In genomic region chr10:3852733-3853132, GRCm38 (mm10) we compare ENCODE assay signal across 18 mouse cellular contexts.
DNase-seq lines count a peak whose midpoint lies in the region; ATAC-seq lines count a peak whose summit lies in the region.
"Had no signal": no experiment of that assay in that cellular context is flagged by ENCODE, and none has a peak within 500 bp of the region (broad histone marks: within the 10 kb centered on the region; RNA-seq: fewer than 3 reads in every experiment).

No protein-coding gene starts in this region.

- WGBS in intestine, embryonic 14.5 days: 80% methylated on average over 3 of the region's 3 CpGs
- 77% methylated on average over 3 of the region's 3 CpGs for WGBS in intestine, embryonic 16.5 days
- 72% methylated on average over 3 of the region's 3 CpGs for WGBS in midbrain, embryonic 10.5 days
- WGBS in midbrain, embryonic 16.5 days: 65% methylated on average over 3 of the region's 3 CpGs
- WGBS in embryonic facial prominence, embryonic 13.5 days: 92% methylated on average over 3 of the region's 3 CpGs
- WGBS in limb, embryonic 15.5 days: 92% methylated on average over 3 of the region's 3 CpGs

- no peak overlapping the region for H3K27ac ChIP-seq in intestine, embryonic 14.5 days (ENCODE audit: low read depth)
- H3K27ac ChIP-seq in intestine, embryonic 16.5 days (ENCODE audit: low read length): no peak overlapping the region
- peak overlapping the region; percentile 76; the same call in 1 of the 2 replicates for H3K27ac ChIP-seq in midbrain, embryonic 10.5 days (replicated peaks)
- H3K27ac ChIP-seq in midbrain, embryonic 16.5 days (ENCODE audit: low read length): no peak overlapping the region
- H3K27ac ChIP-seq in embryonic facial prominence, embryonic 13.5 days: peak overlapping the region; percentile 80
- H3K27ac ChIP-seq in limb, embryonic 15.5 days: 0 out of 2 replicates have a peak overlapping the region, but pooled peaks have one; percentile 28
- H3K27ac ChIP-seq: forebrain, embryonic 12.5 days; liver, embryonic 12.5 days had no signal

- H3K36me3 ChIP-seq in intestine, embryonic 14.5 days (ENCODE audit: control insufficient read depth, insufficient read depth, low read length): 0 out of 2 replicates have a peak, but pooled peaks cover 2% of the 10 kb centered on the region
- H3K36me3 ChIP-seq in intestine, embryonic 16.5 days (ENCODE audit: control insufficient read depth, insufficient read depth, low read length): no peaks in the 10 kb centered on the region
- peaks cover 6% of the 10 kb centered on the region for H3K36me3 ChIP-seq in midbrain, embryonic 10.5 days
- H3K36me3 ChIP-seq in midbrain, embryonic 16.5 days (ENCODE audit: control insufficient read depth, insufficient read depth, low read length): no peaks in the 10 kb centered on the region
- no peaks in the 10 kb centered on the region for H3K36me3 ChIP-seq in embryonic facial prominence, embryonic 13.5 days
- H3K36me3 ChIP-seq in limb, embryonic 15.5 days: no peaks in the 10 kb centered on the region; the same call in 1 of the 2 replicates
- H3K36me3 ChIP-seq: forebrain, embryonic 12.5 days; heart, embryonic 15.5 days; liver, embryonic 12.5 days had no signal

- peaks cover 10% of the 10 kb centered on the region; the same call in 1 of the 2 replicates for H3K4me1 ChIP-seq in intestine, embryonic 14.5 days (replicated peaks; ENCODE audit: control insufficient read depth, insufficient read depth, low read length)
- no peaks in the 10 kb centered on the region for H3K4me1 ChIP-seq in intestine, embryonic 16.5 days (ENCODE audit: control insufficient read depth, insufficient read depth, low read length)
- peaks cover 40% of the 10 kb centered on the region for H3K4me1 ChIP-seq in midbrain, embryonic 10.5 days
- H3K4me1 ChIP-seq in midbrain, embryonic 16.5 days (ENCODE audit: control insufficient read depth, insufficient read depth, low read length): no peaks in the 10 kb centered on the region; the same call in 1 of the 2 replicates
- H3K4me1 ChIP-seq in embryonic facial prominence, embryonic 13.5 days: peaks cover 26% of the 10 kb centered on the region
- H3K4me1 ChIP-seq in limb, embryonic 15.5 days: peaks cover 4% of the 10 kb centered on the region

- H3K4me2 ChIP-seq in intestine, embryonic 14.5 days (ENCODE audit: low read length): no peak overlapping the region
- no peak overlapping the region for H3K4me2 ChIP-seq in intestine, embryonic 16.5 days (ENCODE audit: low read depth, low read length)
- H3K4me2 ChIP-seq in midbrain, embryonic 16.5 days (ENCODE audit: low read length): no peak overlapping the region
- no peak overlapping the region for H3K4me2 ChIP-seq in embryonic facial prominence, embryonic 13.5 days
- no peak overlapping the region for H3K4me2 ChIP-seq in limb, embryonic 15.5 days
- H3K4me2 ChIP-seq: forebrain, embryonic 12.5 days; heart, embryonic 15.5 days; liver, embryonic 12.5 days; lung, embryonic 14.5 days had no signal

- ATAC-seq in intestine, embryonic 14.5 days (replicated peaks; ENCODE audit: low FRiP score, low TSS enrichment, low read depth): 0 out of 2 replicates have a peak, but pooled peaks have one; percentile 40
- no peak; the same call in 1 of the 2 replicates for ATAC-seq in intestine, embryonic 16.5 days
- ATAC-seq in midbrain, embryonic 16.5 days: no peak
- ATAC-seq in embryonic facial prominence, embryonic 13.5 days (ENCODE audit: insufficient number of reproducible peaks, insufficient read depth, low FRiP score, low TSS enrichment, low read depth): peak; percentile 4; the same call in 1 of the 2 replicates
- ATAC-seq in limb, embryonic 15.5 days (ENCODE audit: insufficient number of reproducible peaks, low FRiP score, low TSS enrichment, low read depth): no peak
- ATAC-seq: liver, embryonic 12.5 days had no signal

- no peak overlapping the region for H3K4me3 ChIP-seq in intestine, embryonic 14.5 days (ENCODE audit: low read depth, low read length)
- H3K4me3 ChIP-seq in intestine, embryonic 16.5 days (ENCODE audit: low read length): no peak overlapping the region
- no peak overlapping the region for H3K4me3 ChIP-seq in midbrain, embryonic 10.5 days
- H3K4me3 ChIP-seq in midbrain, embryonic 16.5 days (ENCODE audit: low read depth, low read length): no peak overlapping the region
- H3K4me3 ChIP-seq in embryonic facial prominence, embryonic 13.5 days: no peak overlapping the region
- H3K4me3 ChIP-seq in limb, embryonic 15.5 days: no peak overlapping the region
- H3K4me3 ChIP-seq: forebrain, embryonic 12.5 days; heart, embryonic 15.5 days; liver, embryonic 12.5 days had no signal

- 0 out of 2 replicates have a peak, but pooled peaks cover 3% of the 10 kb centered on the region for H3K9me3 ChIP-seq in intestine, embryonic 14.5 days (ENCODE audit: control insufficient read depth, low read length)
- peaks cover 4% of the 10 kb centered on the region; the same call in 1 of the 2 replicates for H3K9me3 ChIP-seq in intestine, embryonic 16.5 days (ENCODE audit: control insufficient read depth, low read length)
- H3K9me3 ChIP-seq in midbrain, embryonic 10.5 days (replicated peaks): peaks cover 7% of the 10 kb centered on the region; the same call in 1 of the 2 replicates
- no peaks in the 10 kb centered on the region for H3K9me3 ChIP-seq in midbrain, embryonic 16.5 days (replicated peaks; ENCODE audit: control insufficient read depth, low read length, poor library complexity, severe bottlenecking)
- no peaks in the 10 kb centered on the region for H3K9me3 ChIP-seq in embryonic facial prominence, embryonic 13.5 days
- H3K9me3 ChIP-seq in limb, embryonic 15.5 days: no peaks in the 10 kb centered on the region
- H3K9me3 ChIP-seq: forebrain, embryonic 12.5 days; heart, embryonic 15.5 days; liver, embryonic 12.5 days had no signal

- no peak for DNase-seq in intestine, embryonic 14.5 days (ENCODE audit: low spot score)
- no peak for DNase-seq in midbrain, embryonic 10.5 days (ENCODE audit: low spot score)
- no peak for DNase-seq in spleen, postnatal 14 days (ENCODE audit: low spot score in 2 of 2)
- no peak for DNase-seq in cerebellum, adult 11-12 months
- DNase-seq: adrenal gland, adult 8-10 months; B cell, adult 2 months; cerebellum, postnatal 10 days; heart, adult 18-20 months; lung, embryonic 14.5 days; right cerebral cortex, postnatal 25 days; thymus, postnatal 4 days had no signal

- no peak overlapping the region for H3K9ac ChIP-seq in intestine, embryonic 14.5 days (ENCODE audit: low read length)
- H3K9ac ChIP-seq in intestine, embryonic 16.5 days (ENCODE audit: low read depth, low read length): no peak overlapping the region
- no peak overlapping the region for H3K9ac ChIP-seq in midbrain, embryonic 16.5 days (ENCODE audit: low read depth, low read length)
- H3K9ac ChIP-seq in embryonic facial prominence, embryonic 13.5 days: no peak overlapping the region
- no peak overlapping the region for H3K9ac ChIP-seq in limb, embryonic 15.5 days
- H3K9ac ChIP-seq: forebrain, embryonic 12.5 days; heart, embryonic 15.5 days; liver, embryonic 12.5 days; lung, embryonic 14.5 days had no signal

- H3K27me3 ChIP-seq in intestine, embryonic 14.5 days (replicated peaks; ENCODE audit: control insufficient read depth, insufficient read depth, low read length): no peaks in the 10 kb centered on the region
- H3K27me3 ChIP-seq in intestine, embryonic 16.5 days (replicated peaks; ENCODE audit: control insufficient read depth, insufficient read depth, low read length): no peaks in the 10 kb centered on the region
- no peaks in the 10 kb centered on the region for H3K27me3 ChIP-seq in midbrain, embryonic 10.5 days (ENCODE audit: low read depth, poor library complexity, severe bottlenecking)
- no peaks in the 10 kb centered on the region for H3K27me3 ChIP-seq in midbrain, embryonic 16.5 days (ENCODE audit: control insufficient read depth, insufficient read depth, low read depth, low read length)
- H3K27me3 ChIP-seq in embryonic facial prominence, embryonic 13.5 days: no peaks in the 10 kb centered on the region
- H3K27me3 ChIP-seq in limb, embryonic 15.5 days: no peaks in the 10 kb centered on the region
- H3K27me3 ChIP-seq: forebrain, embryonic 12.5 days; heart, embryonic 15.5 days; liver, embryonic 12.5 days had no signal

Comparison
In these comparisons a context has a peak if more than half of its experiments do, and no peak if none do; other contexts are left out.
1. ATAC-seq: peak in intestine, embryonic 14.5 days (single experiment) and embryonic facial prominence, embryonic 13.5 days (single experiment); none in intestine, embryonic 16.5 days (single experiment), midbrain, embryonic 16.5 days (single experiment) and limb, embryonic 15.5 days (single experiment).
2. H3K27ac ChIP-seq: peak in midbrain, embryonic 10.5 days (single experiment), embryonic facial prominence, embryonic 13.5 days (single experiment) and limb, embryonic 15.5 days (single experiment); none in intestine, embryonic 14.5 days (single experiment), intestine, embryonic 16.5 days (single experiment) and midbrain, embryonic 16.5 days (single experiment).